9 mouse cellular contexts compared by ENCODE assay signal in the genomic region with DNA sequence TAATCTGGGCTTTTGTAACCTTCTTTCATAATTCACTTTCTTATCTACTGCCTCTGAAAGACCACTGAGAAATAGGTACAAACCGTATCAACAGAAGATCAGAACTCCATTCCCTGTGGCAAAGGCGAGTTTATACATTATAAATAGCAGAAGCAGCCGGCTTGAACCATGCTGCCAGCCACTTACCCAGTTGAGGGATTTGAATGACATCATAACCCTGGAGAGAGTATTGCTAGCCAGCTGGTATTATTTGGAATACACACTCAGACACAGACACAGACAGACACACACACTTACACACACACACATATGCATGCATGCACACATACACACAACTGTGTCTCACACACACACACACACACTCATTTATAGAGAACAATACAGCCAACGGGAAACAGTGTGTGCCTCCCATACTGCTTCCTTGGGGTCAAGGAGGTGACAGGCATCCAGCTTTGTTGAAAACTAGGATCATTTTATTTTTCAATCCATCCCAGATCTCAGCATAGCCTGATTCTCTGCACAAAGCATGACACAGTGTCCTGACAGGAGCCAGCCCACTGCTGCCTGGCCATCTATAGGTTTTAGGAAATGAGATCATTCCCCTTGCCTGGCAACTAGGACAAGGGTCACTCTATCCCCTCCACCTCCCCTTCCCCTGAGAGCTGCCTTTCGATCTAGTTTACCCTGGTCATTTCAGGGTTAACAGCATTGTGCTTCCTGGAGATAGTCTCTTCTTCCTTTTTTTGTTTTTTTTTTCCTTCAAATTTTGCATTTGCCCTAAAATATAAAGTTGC. TPM values are rescaled to one million over a fixed set of nuclear protein-coding genes. Genes with fewer than 3 reads are reported as not detected.
A peak's percentile ranks its signal among the peaks of the same experiment; 100 is the strongest.
DNase-seq lines count a peak whose midpoint lies in the region; ATAC-seq and TF ChIP-seq lines count a peak whose summit lies in the region.
"Had no signal": no experiment of that assay in that cellular context is flagged by ENCODE, and none has a peak within 500 bp of the region (broad histone marks: within the 10 kb centered on the region; RNA-seq: fewer than 3 reads in every experiment).

A gene (plus strand): TSS at position 253 of the 794 bp plus-strand sequence.

- peaks cover 84% of the 10 kb centered on the region for H3K4me1 ChIP-seq in embryonic facial prominence, embryonic 10.5 days
- peaks cover 37% of the 10 kb centered on the region for H3K4me1 ChIP-seq in heart, embryonic 16.5 days (ENCODE audit: control insufficient read depth, insufficient read depth, low read length)
- H3K4me1 ChIP-seq in liver, postnatal 0 days (ENCODE audit: insufficient read depth) = peaks cover 10% of the 10 kb centered on the region

- peak within 1 kb of the TSS; percentile 91 for H3K27ac ChIP-seq in embryonic facial prominence, embryonic 10.5 days (replicated peaks)
- peak within 1 kb of the TSS; percentile 83 for H3K27ac ChIP-seq in heart, embryonic 16.5 days (ENCODE audit: low read length)
- peak within 1 kb of the TSS; percentile 66 for H3K27ac ChIP-seq in liver, postnatal 0 days (ENCODE audit: low read depth)

- H3K9me3 ChIP-seq in embryonic facial prominence, embryonic 10.5 days = no peaks in the 10 kb centered on the region
- peaks cover 3% of the 10 kb centered on the region for H3K9me3 ChIP-seq in heart, embryonic 16.5 days (replicated peaks; ENCODE audit: control insufficient read depth, low read length)
- H3K9me3 ChIP-seq in liver, postnatal 0 days (ENCODE audit: low read length) = no peaks in the 10 kb centered on the region

- H3K9ac ChIP-seq in heart, embryonic 16.5 days (ENCODE audit: low read length) = peak within 1 kb of the TSS; percentile 79
- H3K9ac ChIP-seq in liver, postnatal 0 days (replicated peaks) = no peak within 1 kb of the TSS

- 45% methylated on average over 5 of the region's 5 CpGs for WGBS in embryonic facial prominence, embryonic 10.5 days
- WGBS in heart, embryonic 16.5 days = 17% methylated on average over 5 of the region's 5 CpGs
- WGBS in liver, postnatal 0 days (ENCODE audit: insufficient replicate concordance) = 24% methylated on average over 5 of the region's 5 CpGs

- peak within 1 kb of the TSS; percentile 70 for H3K4me2 ChIP-seq in heart, embryonic 16.5 days (ENCODE audit: low read depth, low read length)
- H3K4me2 ChIP-seq in liver, postnatal 0 days (ENCODE audit: low read depth, low read length) = peak within 1 kb of the TSS; percentile 51

- intact Hi-C loops in left cerebral cortex, postnatal 14 days (cut with DNase I) = loop anchor here (10.0 kb wide), 2 partner anchors 267 to 447 kb away; no protein-coding TSS in a partner anchor
- intact Hi-C loops in left cerebral cortex, postnatal 36 days (cut with DNase I) = loop anchor here (10.0 kb wide), 1 partner anchor 257 kb away; no protein-coding TSS in a partner anchor

- no peak for TF ChIP-seq CTCF in liver, postnatal 0 days (IDR thresholded peaks at IDR 0.05; ENCODE audit: low read depth)

- H3K36me3 ChIP-seq in embryonic facial prominence, embryonic 10.5 days (replicated peaks) = no peaks in the 10 kb centered on the region
- no peaks in the 10 kb centered on the region for H3K36me3 ChIP-seq in heart, embryonic 16.5 days (ENCODE audit: control insufficient read depth, insufficient read depth)
- H3K36me3 ChIP-seq in liver, postnatal 0 days (replicated peaks; ENCODE audit: insufficient read depth, low read length) = no peaks in the 10 kb centered on the region

- peak within 1 kb of the TSS; percentile 62 for H3K4me3 ChIP-seq in embryonic facial prominence, embryonic 10.5 days
- H3K4me3 ChIP-seq in heart, embryonic 16.5 days (ENCODE audit: low read length) = peak within 1 kb of the TSS; percentile 69
- peak within 1 kb of the TSS; percentile 42; the same call in 1 of the 2 replicates for H3K4me3 ChIP-seq in liver, postnatal 0 days (ENCODE audit: low read depth, low read length)

- no peak for DNase-seq in left cerebral cortex, postnatal 14 days (ENCODE audit: low spot score in 2 of 2)
- DNase-seq in left cerebral cortex, postnatal 36 days (ENCODE audit: low spot score in 2 of 2) = no peak
- DNase-seq in embryonic facial prominence, embryonic 10.5 days (ENCODE audit: low spot score) = peak; percentile 30
- no peak for DNase-seq in liver, postnatal 0 days
- DNase-seq in spleen, adult 18-20 months = no peak
- DNase-seq in cerebellum, postnatal 4 days (ENCODE audit: low spot score in 2 of 2) = no peak
- DNase-seq in cerebellum, adult 11 months = no peak

- H3K27me3 ChIP-seq in embryonic facial prominence, embryonic 10.5 days (replicated peaks; ENCODE audit: low read depth, poor library complexity, severe bottlenecking) = no peaks in the 10 kb centered on the region
- no peaks in the 10 kb centered on the region for H3K27me3 ChIP-seq in heart, embryonic 16.5 days (ENCODE audit: control insufficient read depth, insufficient read depth, low read length)
- H3K27me3 ChIP-seq in liver, postnatal 0 days (ENCODE audit: insufficient read depth, low read length) = no peaks in the 10 kb centered on the region
- H3K27me3 ChIP-seq: Patski had no signal

- no peak for TF ChIP-seq EP300 in liver, postnatal 0 days (IDR thresholded peaks at IDR 0.05; ENCODE audit: low read depth)

- ATAC-seq in heart, embryonic 16.5 days (replicated peaks; ENCODE audit: extremely low read depth, insufficient read depth, low FRiP score) = peak; percentile 47; the same call in 1 of the 2 replicates
- ATAC-seq in liver, postnatal 0 days = peak; percentile 49; the same call in 1 of the 2 replicates
- ATAC-seq: Patski had no signal

RNA-seq across cellular contexts. Expression of the gene that starts here (rescaled TPM):
- total RNA-seq in left cerebral cortex, postnatal 14 days (2021) = 10 to 100 TPM; 17.1 to 17.5 TPM
- 1 to 10 TPM; 8.1 to 8.8 TPM for total RNA-seq in left cerebral cortex, postnatal 36 days (2021)
- polyA plus RNA-seq in embryonic facial prominence, embryonic 10.5 days (2016; fragmentation: Nextera tagmentation; extraction: Ambion mirVana) = 38.0 and 48.9 TPM in 2 replicates
- polyA plus RNA-seq in heart, embryonic 16.5 days (2015; fragmentation: Nextera tagmentation; extraction: Ambion mirVana) = 27.5 and 28.0 TPM in 2 replicates
- 34.1 and 42.3 TPM in 2 replicates for polyA plus RNA-seq in liver, postnatal 0 days (2015; fragmentation: Nextera tagmentation; extraction: Ambion mirVana)
